Mouse (Mus musculus) limb, embryonic 14.5 days (tissue): ENCODE data around the gene S100a5. TPM values are rescaled to one million over a fixed set of nuclear protein-coding genes. Genes with fewer than 3 reads are reported as not detected.
A peak's percentile ranks its signal among the peaks of the same experiment; 100 is the strongest.

Experiments used
- ATAC-seq: fragments of 200-750 bp; cut with Nextera tagmentation; 2 replicates; pipeline ENCODE4 v1.8.0; 2017; ENCODE audit warnings: low read depth, moderate number of reproducible peaks, moderate TSS enrichment; ENCODE audit not compliant: low FRiP score
- DNase-seq: peaks from one replicate; pipeline ENCODE4 v3.0.0-alpha.2; 2015; ENCODE audit warnings: low spot score
- H3K27ac ChIP-seq: fragments of 300-500 bp; sonication (generic); replicated peaks from 2 replicates; pipeline ENCODE4 v1.5.1; 2014; ENCODE audit warnings: low read depth, mild to moderate bottlenecking, low read length, moderate library complexity, mixed read lengths
- H3K27me3 ChIP-seq: fragments of 300-500 bp; sonication (generic); 2 replicates; pipeline ENCODE4 v1.6.1; 2014; ENCODE audit warnings: low read length, mixed read lengths; ENCODE audit not compliant: control insufficient read depth, insufficient read depth
- H3K36me3 ChIP-seq: fragments of 300-500 bp; sonication (generic); 2 replicates; pipeline ENCODE4 v1.6.1; 2014; ENCODE audit warnings: mild to moderate bottlenecking, low read length, moderate library complexity, mixed read lengths; ENCODE audit not compliant: control insufficient read depth, insufficient read depth
- H3K4me1 ChIP-seq: fragments of 300-500 bp; sonication (generic); 2 replicates; pipeline ENCODE4 v1.6.1; 2014; ENCODE audit warnings: antibody characterized with exemption, low read length, mixed read lengths; ENCODE audit not compliant: control insufficient read depth, insufficient read depth
- H3K4me2 ChIP-seq: fragments of 300-500 bp; sonication (generic); replicated peaks from 2 replicates; pipeline ENCODE4 v1.6.1; 2014; ENCODE audit warnings: low read depth, mild to moderate bottlenecking, low read length, moderate library complexity; ENCODE audit not compliant: severe bottlenecking
- H3K4me3 ChIP-seq: fragments of 300-500 bp; sonication (generic); replicated peaks from 2 replicates; pipeline ENCODE4 v1.5.1; 2014; ENCODE audit warnings: low read length
- H3K9ac ChIP-seq: fragments of 300-500 bp; sonication (generic); 2 replicates; pipeline ENCODE4 v1.6.1; 2014; ENCODE audit warnings: mild to moderate bottlenecking, low read depth, low read length, moderate library complexity; ENCODE audit not compliant: severe bottlenecking
- H3K9me3 ChIP-seq: fragments of 300-500 bp; sonication (generic); 2 replicates; pipeline ENCODE4 v1.6.1; 2016; ENCODE audit warnings: low read length; ENCODE audit not compliant: control insufficient read depth
- POLR2A ChIP-seq: fragments of 200-500 bp; IDR thresholded peaks from 2 replicates; pipeline ENCODE4 v1.8.0; 2012; ENCODE audit warnings: inconsistent platforms, mild to moderate bottlenecking, moderate library complexity, borderline replicate concordance; ENCODE audit not compliant: insufficient read depth, insufficient read length; ENCODE audit errors: extremely low read depth
- WGBS: fragments of 180-500 bp; shearing (Covaris S2); extraction: QIAGEN DNeasy Blood & Tissue Kit; methylation state at CpG from one replicate; pipeline ENCODE4 v1.1.7; 2014; 5-methylcytosine and 5-hydroxymethylcytosine counted together
- polyA plus RNA-seq, 2 experiments: library from polyadenylated mRNA; depleted of rRNA in 1 of 2; stranded (reverse) in 1 of 2; unstranded in 1 of 2; fragments of >200 nt; fragmentation: Nextera tagmentation in 1 of 2; extraction: Ambion mirVana in 1 of 2; gene quantifications; 2 replicates each; pipeline versions ENCODE4 v1.2.1 to v1.2.3; 2012 to 2014

Gene S100a5
- polyA plus RNA-seq, 2 experiments, result not detected

DNA sequence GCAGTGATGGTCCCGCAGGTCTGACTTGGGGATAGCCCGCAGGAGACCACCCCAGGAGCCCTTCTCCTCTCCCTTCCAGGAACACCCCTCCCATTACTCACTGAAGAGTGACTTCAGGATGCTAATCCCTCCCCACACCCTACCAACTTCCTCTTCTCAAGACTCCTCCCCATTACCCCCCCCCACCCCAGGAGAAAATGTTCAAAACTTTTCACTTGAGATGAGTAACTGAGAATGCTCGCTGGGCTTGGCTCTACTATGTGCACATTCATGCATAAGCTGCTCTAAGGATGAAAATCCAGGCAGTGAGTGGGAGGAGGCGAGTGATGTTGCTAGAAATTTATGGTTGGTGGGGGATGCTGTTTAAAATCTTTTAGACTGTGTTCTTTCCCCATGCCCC lies 3.7 kb downstream of the S100a5 start:
- no peak for ATAC-seq
- 64% methylated on average over 4 of the region's 4 CpGs for WGBS
- H3K4me1 ChIP-seq, result peaks cover 30% of the 10 kb centered on the region; the same call in 1 of the 2 replicates
- no peaks in the 10 kb centered on the region for H3K36me3 ChIP-seq
- H3K4me3 ChIP-seq, result no peak overlapping the region
- H3K9me3 ChIP-seq, result no peaks in the 10 kb centered on the region
- DNase-seq, result no peak
- no peak overlapping the region for H3K9ac ChIP-seq
- no peaks in the 10 kb centered on the region for H3K27me3 ChIP-seq
- no peak overlapping the region for H3K27ac ChIP-seq
- H3K4me2 ChIP-seq, result no peak overlapping the region
- TF ChIP-seq POLR2A, result no peak

DNA sequence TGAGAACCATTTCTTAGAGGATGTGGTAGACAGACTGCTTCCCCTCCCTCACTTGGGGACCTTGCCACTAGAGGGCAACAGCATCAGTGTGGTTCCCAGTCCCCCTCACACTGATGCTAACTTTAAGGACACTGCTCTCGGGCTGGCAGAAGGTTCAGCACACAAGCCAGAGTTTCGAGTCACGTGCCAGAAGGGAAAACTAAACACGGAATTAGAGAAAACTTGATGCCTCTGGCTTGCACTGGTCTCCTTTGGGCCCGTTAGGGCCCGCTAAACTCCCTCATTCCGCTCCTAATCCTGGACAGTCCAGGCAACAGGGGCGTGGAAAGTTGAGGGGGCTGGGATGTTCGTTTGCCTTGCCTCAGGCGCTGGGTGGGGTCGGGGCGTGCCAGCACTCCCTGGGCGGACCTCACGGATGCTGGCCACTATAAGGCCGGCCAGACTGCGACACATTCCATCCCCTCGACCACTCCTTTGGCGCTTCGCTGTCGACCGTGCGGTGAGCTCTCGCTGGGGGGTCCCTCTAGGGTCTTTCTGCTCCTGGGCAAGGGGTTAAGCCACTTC lies 4.5 kb downstream of the S100a5 start, which contains the start of gene S100a6:
TSS of gene S100a6 (plus strand) at position 155 of the 564 bp plus-strand sequence.
- Histone ChIP-seq H3K4me3 (peak within 1 kb of the TSS; percentile 31), H3K27ac (no peak within 1 kb of the TSS), H3K9ac (peak within 1 kb of the TSS; percentile 56), H3K36me3 (no peaks in the 10 kb centered on the region), H3K4me1 (peaks cover 24% of the 10 kb centered on the region; the same call in 1 of the 2 replicates), H3K4me2 (peak within 1 kb of the TSS; percentile 57), H3K9me3 (no peaks in the 10 kb centered on the region), H3K27me3 (no peaks in the 10 kb centered on the region)
- no peak for TF ChIP-seq POLR2A
- DNase-seq (peak; percentile 75), ATAC-seq (peak; percentile 78)
- WGBS, result 2% methylated on average over 23 of the region's 23 CpGs

DNA sequence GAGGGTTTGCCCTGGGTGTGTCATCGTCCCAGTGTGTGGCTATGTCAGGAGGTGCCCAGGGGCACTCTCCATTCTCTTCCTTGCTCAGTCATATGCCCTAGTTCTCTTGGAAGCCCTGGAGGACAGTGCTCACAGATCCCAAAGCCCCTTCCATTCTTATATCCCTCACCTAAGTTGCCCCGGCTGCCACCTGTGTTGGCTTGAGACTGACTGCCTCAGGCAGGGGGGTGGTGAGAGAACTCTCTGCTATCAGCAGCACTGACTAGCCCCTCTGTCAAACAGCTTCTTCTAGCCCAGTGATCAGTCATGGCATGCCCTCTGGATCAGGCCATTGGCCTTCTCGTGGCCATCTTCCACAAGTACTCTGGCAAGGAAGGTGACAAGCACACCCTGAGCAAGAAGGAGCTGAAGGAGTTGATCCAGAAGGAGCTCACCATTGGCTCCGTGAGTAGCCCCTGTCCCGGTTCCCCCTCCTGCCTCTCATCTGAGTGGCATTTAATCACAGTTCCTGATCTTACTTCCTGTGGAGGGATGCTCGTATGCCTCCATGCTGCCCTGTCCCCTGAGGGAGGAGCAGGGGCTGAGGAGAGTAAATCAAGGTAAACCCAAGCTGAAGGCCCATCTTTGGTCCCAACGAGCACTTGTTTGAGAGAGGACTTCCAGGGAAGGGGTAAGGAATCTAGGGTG lies 5.3 kb downstream of the S100a5 start:
- ATAC-seq (no peak), DNase-seq (no peak)
- Histone ChIP-seq H3K9ac (peak overlapping the region; percentile 56), H3K27ac (no peak overlapping the region), H3K4me3 (peak overlapping the region; percentile 31), H3K36me3 (no peaks in the 10 kb centered on the region), H3K27me3 (no peaks in the 10 kb centered on the region), H3K9me3 (no peaks in the 10 kb centered on the region), H3K4me1 (peaks cover 24% of the 10 kb centered on the region; the same call in 1 of the 2 replicates), H3K4me2 (peak overlapping the region; percentile 57)
- 64% methylated on average over 7 of the region's 7 CpGs for WGBS
- no peak for TF ChIP-seq POLR2A

DNA sequence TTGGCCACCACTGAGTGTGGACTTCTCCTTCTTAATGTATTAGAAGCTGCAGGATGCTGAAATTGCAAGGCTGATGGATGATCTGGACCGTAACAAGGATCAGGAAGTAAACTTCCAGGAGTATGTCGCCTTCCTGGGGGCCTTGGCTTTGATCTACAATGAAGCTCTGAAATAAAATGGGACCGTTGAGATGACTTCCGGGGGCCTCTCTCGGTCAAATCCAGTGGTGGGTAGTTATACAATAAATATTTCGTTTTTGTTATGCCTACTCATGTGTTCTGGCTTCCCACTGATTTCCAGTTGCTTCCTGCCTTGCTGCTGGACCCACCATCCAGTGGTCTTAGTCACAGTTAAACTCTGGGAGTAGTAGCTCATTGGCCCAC lies 5.8 kb downstream of the S100a5 start:
- peaks cover 24% of the 10 kb centered on the region; the same call in 1 of the 2 replicates for H3K4me1 ChIP-seq
- no peak overlapping the region for H3K4me3 ChIP-seq
- DNase-seq, result no peak
- ATAC-seq, result no peak
- TF ChIP-seq POLR2A, result no peak
- H3K9me3 ChIP-seq, result no peaks in the 10 kb centered on the region
- no peak overlapping the region; the same call in 1 of the 2 replicates for H3K4me2 ChIP-seq
- H3K9ac ChIP-seq, result no peak overlapping the region
- H3K27me3 ChIP-seq, result no peaks in the 10 kb centered on the region
- H3K36me3 ChIP-seq, result no peaks in the 10 kb centered on the region
- H3K27ac ChIP-seq, result no peak overlapping the region
- 88% methylated on average over 6 of the region's 6 CpGs for WGBS

DNA sequence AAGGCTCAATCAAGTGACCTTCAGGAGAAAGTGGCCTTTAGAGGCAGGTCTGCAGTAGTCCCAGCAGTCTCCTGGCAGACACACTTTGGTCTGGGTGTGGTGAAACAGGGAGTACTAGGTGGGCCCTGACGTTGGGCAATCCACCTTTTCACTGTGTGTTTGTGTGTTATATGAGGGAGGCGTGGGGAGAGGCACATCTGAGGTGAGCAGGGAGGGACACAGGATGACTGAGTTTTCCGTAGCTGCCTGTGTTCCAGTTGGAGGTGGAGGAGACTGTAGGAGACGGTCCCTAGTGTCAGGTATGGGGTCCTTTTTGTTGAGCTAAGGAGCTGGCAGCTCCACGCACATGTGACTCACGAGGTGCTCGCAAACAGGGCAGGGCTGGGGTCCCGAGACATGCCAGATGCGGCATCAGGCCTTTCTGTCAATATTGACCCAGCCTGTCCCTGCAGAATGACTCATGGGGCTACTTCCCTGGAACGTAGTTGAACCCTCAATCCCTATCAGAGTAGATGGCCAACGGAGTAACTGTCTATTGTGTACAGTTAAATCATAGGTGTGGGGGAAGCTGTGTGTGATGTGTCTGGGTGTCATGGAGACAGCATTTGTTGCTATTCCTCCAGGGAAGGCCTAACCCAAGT lies 6.4 kb downstream of the S100a5 start:
- Histone ChIP-seq H3K27me3 (no peaks in the 10 kb centered on the region), H3K9me3 (no peaks in the 10 kb centered on the region), H3K36me3 (no peaks in the 10 kb centered on the region), H3K4me1 (peaks cover 24% of the 10 kb centered on the region; the same call in 1 of the 2 replicates), H3K4me2 (no peak overlapping the region; the same call in 1 of the 2 replicates), H3K9ac (no peak overlapping the region), H3K4me3 (no peak overlapping the region), H3K27ac (no peak overlapping the region)
- DNase-seq (no peak), ATAC-seq (no peak)
- no peak for TF ChIP-seq POLR2A
- WGBS, result 74% methylated on average over 11 of the region's 11 CpGs
